23 mouse cellular contexts compared by ENCODE assay signal in the genomic region with DNA sequence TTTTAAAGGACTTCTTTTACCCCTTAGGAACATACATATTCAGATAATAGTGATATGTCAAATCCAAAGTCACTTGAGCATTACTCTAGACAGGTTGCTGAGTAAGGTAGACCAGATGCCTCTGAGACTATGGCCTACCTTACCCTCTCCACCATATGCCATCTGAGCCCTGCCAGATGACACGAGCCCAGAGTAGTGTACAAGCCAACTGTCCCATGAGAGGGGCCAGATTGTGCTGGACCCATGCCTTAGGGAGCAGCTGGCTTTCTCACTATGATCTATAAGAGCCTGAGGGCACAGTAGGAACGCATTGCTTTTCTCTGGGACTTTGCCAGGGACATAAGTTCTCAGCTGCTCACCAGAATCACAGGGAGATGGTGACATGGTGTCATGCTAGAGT.
A peak's percentile ranks its signal among the peaks of the same experiment; 100 is the strongest.
DNase-seq lines count a peak whose midpoint lies in the region; TF ChIP-seq lines count a peak whose summit lies in the region.
"Had no signal": no experiment of that assay in that cellular context is flagged by ENCODE, and none has a peak within 500 bp of the region (broad histone marks: within the 10 kb centered on the region; RNA-seq: fewer than 3 reads in every experiment).

No protein-coding gene starts in this region.

- peaks cover 24% of the 10 kb centered on the region; the same call in 1 of the 2 replicates for H3K4me1 ChIP-seq in cerebellum, adult 2 months (ENCODE audit: control insufficient read depth, insufficient read depth, low read length)
- H3K4me1 ChIP-seq: embryonic facial prominence, embryonic 12.5 days; heart, embryonic 15.5 days; limb, embryonic 15.5 days; liver, embryonic 15.5 days; stomach, embryonic 15.5 days had no signal

- DNase-seq in adrenal gland, postnatal 25 days: peak; percentile 4
- no peak for DNase-seq in adrenal gland, adult 18-20 months (ENCODE audit: low spot score in 2 of 2)
- DNase-seq in layer of hippocampus, postnatal 10 days (ENCODE audit: low spot score in 2 of 2): peak; percentile 36 to 44
- no peak for DNase-seq in layer of hippocampus, adult 9-10 months (ENCODE audit: low spot score)
- peak; percentile 98 to 99 for DNase-seq in cerebellum, adult 2 months
- peak; percentile 97 to 99 for DNase-seq in cerebellum, postnatal 36 days
- DNase-seq in right cerebral cortex, postnatal 25 days: no peak
- DNase-seq in T-cell, adult 2 months (ENCODE audit: low spot score): no peak
- DNase-seq: adrenal gland, postnatal 14 days; gastrocnemius, postnatal 36 days; heart, postnatal 4 days; kidney, adult 9 months; kidney, postnatal 36 days; lung, postnatal 14 days; right cerebral cortex, postnatal 14 days; thymus, adult 2 months had no signal

- peak overlapping the region; percentile 84 for H3K27ac ChIP-seq in cerebellum, adult 2 months (ENCODE audit: insufficient read depth, low read length)
- H3K27ac ChIP-seq: embryonic facial prominence, embryonic 12.5 days; heart, embryonic 15.5 days; limb, embryonic 15.5 days; liver, embryonic 15.5 days; midbrain, embryonic 15.5 days; stomach, embryonic 15.5 days had no signal

- TF ChIP-seq CTCF in cerebellum, adult 2 months (IDR thresholded peaks at IDR 0.05; ENCODE audit: borderline replicate concordance, insufficient read depth, low read depth, low read length): no peak

- H3K4me3 ChIP-seq in cerebellum, adult 2 months (replicated peaks; ENCODE audit: insufficient read depth, low read depth, low read length): no peak overlapping the region
- H3K4me3 ChIP-seq: embryonic facial prominence, embryonic 12.5 days; erythroblast, embryonic 14.5 days; heart, embryonic 15.5 days; limb, embryonic 15.5 days; liver, embryonic 15.5 days; midbrain, embryonic 15.5 days; stomach, embryonic 15.5 days had no signal

- WGBS in cerebellum, adult 2 months: 8% methylated on average over 2 of the region's 2 CpGs

- no peak for TF ChIP-seq POLR2A in cerebellum, adult 2 months (IDR thresholded peaks at IDR 0.05; ENCODE audit: borderline replicate concordance, insufficient read depth, low read length)

- H3K27me3 ChIP-seq in cerebellum, adult 2 months (ENCODE audit: control insufficient read depth, insufficient read depth, low read length): no peaks in the 10 kb centered on the region
- H3K27me3 ChIP-seq: embryonic facial prominence, embryonic 12.5 days; heart, embryonic 15.5 days; limb, embryonic 15.5 days; liver, embryonic 15.5 days; midbrain, embryonic 15.5 days; stomach, embryonic 15.5 days had no signal

Comparison
In these comparisons a context has a peak if more than half of its experiments do, and no peak if none do; other contexts are left out.
1. DNase-seq: peak in adrenal gland, postnatal 25 days (single experiment), layer of hippocampus, postnatal 10 days (2 of 2), cerebellum, adult 2 months (2 of 2) and cerebellum, postnatal 36 days (2 of 2); none in adrenal gland, adult 18-20 months (0 of 2), layer of hippocampus, adult 9-10 months (single experiment), right cerebral cortex, postnatal 25 days (single experiment) and T-cell, adult 2 months (single experiment).